In genomic region chr4:41369702-41370437, GRCm38 (mm10) we compare ENCODE assay signal across 22 mouse cellular contexts.
"Had no signal": no experiment of that assay in that cellular context is flagged by ENCODE, and none has a peak within 500 bp of the region (broad histone marks: within the 10 kb centered on the region; RNA-seq: fewer than 3 reads in every experiment).

No protein-coding gene starts in this region.

- H3K4me1 ChIP-seq: intestine, embryonic 15.5 days; kidney, embryonic 15.5 days; limb, embryonic 10.5 days; limb, embryonic 13.5 days; midbrain, embryonic 12.5 days; neural tube, embryonic 13.5 days; stomach, embryonic 15.5 days had no signal

- H3K4me2 ChIP-seq: intestine, embryonic 15.5 days; kidney, embryonic 15.5 days; limb, embryonic 13.5 days; liver, embryonic 12.5 days; liver, embryonic 15.5 days; lung, embryonic 14.5 days; midbrain, embryonic 12.5 days; neural tube, embryonic 13.5 days; stomach, embryonic 15.5 days had no signal

- H3K4me3 ChIP-seq: intestine, embryonic 15.5 days; kidney, embryonic 15.5 days; limb, embryonic 10.5 days; limb, embryonic 13.5 days; liver, embryonic 12.5 days; liver, embryonic 15.5 days; midbrain, embryonic 12.5 days; myocyte; neural tube, embryonic 13.5 days; stomach, embryonic 15.5 days had no signal

- H3K27me3 ChIP-seq: intestine, embryonic 15.5 days; kidney, embryonic 15.5 days; limb, embryonic 13.5 days; liver, embryonic 12.5 days; liver, embryonic 15.5 days; midbrain, embryonic 12.5 days; neural tube, embryonic 13.5 days; stomach, embryonic 15.5 days had no signal

- ATAC-seq: intestine, embryonic 15.5 days; liver, embryonic 12.5 days; midbrain, embryonic 16.5 days had no signal

- H3K9ac ChIP-seq: intestine, embryonic 15.5 days; kidney, embryonic 15.5 days; limb, embryonic 13.5 days; liver, embryonic 12.5 days; liver, embryonic 15.5 days; lung, embryonic 14.5 days; midbrain, embryonic 12.5 days; neural tube, embryonic 13.5 days; stomach, embryonic 15.5 days had no signal

- H3K27ac ChIP-seq: intestine, embryonic 15.5 days; kidney, embryonic 15.5 days; limb, embryonic 10.5 days; limb, embryonic 13.5 days; liver, embryonic 12.5 days; liver, embryonic 15.5 days; midbrain, embryonic 12.5 days; neural tube, embryonic 13.5 days; stomach, embryonic 15.5 days had no signal

- H3K9me3 ChIP-seq: intestine, embryonic 15.5 days; kidney, embryonic 15.5 days; limb, embryonic 10.5 days; limb, embryonic 13.5 days; liver, embryonic 12.5 days; liver, embryonic 15.5 days; midbrain, embryonic 12.5 days; neural tube, embryonic 13.5 days; stomach, embryonic 15.5 days had no signal

- DNase-seq: kidney, adult 11 months; kidney, adult 8-10 months; kidney, postnatal 10 days; kidney, postnatal 36 days; layer of hippocampus, postnatal 36 days; liver; lung, embryonic 14.5 days; retina, postnatal 1 day; right cerebral cortex, postnatal 25 days; spleen, adult 18-20 months; thymus, postnatal 25 days had no signal
